Mouse (Mus musculus): ENCODE data around the gene Itgb8. TPM values are rescaled to one million over a fixed set of nuclear protein-coding genes. Genes with fewer than 3 reads are reported as not detected.
A peak's percentile ranks its signal among the peaks of the same experiment; 100 is the strongest.

Itgb8 gene
- total RNA-seq, 1 experiment from 2014 or later: not detected

GRCm38 (mm10) chr12:119159254-119159933, 79.2 kb downstream of the Itgb8 start:
- ATAC-seq (ENCODE audit: extremely low read depth, insufficient number of reproducible peaks, low FRiP score, poor library complexity, severe bottlenecking): no peak

- ATAC-seq (ENCODE audit: extremely low read depth, insufficient number of reproducible peaks, low FRiP score, poor library complexity, severe bottlenecking): no peak
These were observed 80.9 kb downstream of the Itgb8 start for GRCm38 (mm10) chr12:119157686-119158085.

GRCm38 (mm10) chr12:119157068-119157467, 81.5 kb downstream of the Itgb8 start:
- ATAC-seq (ENCODE audit: extremely low read depth, insufficient number of reproducible peaks, low FRiP score, poor library complexity, severe bottlenecking): peak; percentile 97

- ATAC-seq (ENCODE audit: extremely low read depth, insufficient number of reproducible peaks, low FRiP score, poor library complexity, severe bottlenecking): no peak
These were observed 83.0 kb downstream of the Itgb8 start for GRCm38 (mm10) chr12:119155566-119155965.

GRCm38 (mm10) chr12:119150956-119151355, 87.6 kb downstream of the Itgb8 start:
- ATAC-seq (ENCODE audit: extremely low read depth, insufficient number of reproducible peaks, low FRiP score, poor library complexity, severe bottlenecking): no peak

- ATAC-seq (ENCODE audit: extremely low read depth, insufficient number of reproducible peaks, low FRiP score, poor library complexity, severe bottlenecking): no peak
These were observed 90.8 kb downstream of the Itgb8 start for GRCm38 (mm10) chr12:119147753-119148152.

GRCm38 (mm10) chr12:119146031-119146430, 92.6 kb downstream of the Itgb8 start:
- no peak for ATAC-seq (ENCODE audit: extremely low read depth, insufficient number of reproducible peaks, low FRiP score, poor library complexity, severe bottlenecking)

- ATAC-seq (ENCODE audit: extremely low read depth, insufficient number of reproducible peaks, low FRiP score, poor library complexity, severe bottlenecking): no peak
These were observed 100.7 kb downstream of the Itgb8 start for GRCm38 (mm10) chr12:119137946-119138345.

- ATAC-seq (ENCODE audit: extremely low read depth, insufficient number of reproducible peaks, low FRiP score, poor library complexity, severe bottlenecking): peak; percentile 90
These were observed 125.0 kb downstream of the Itgb8 start for GRCm38 (mm10) chr12:119113522-119114135.

- no peak for ATAC-seq (ENCODE audit: extremely low read depth, insufficient number of reproducible peaks, low FRiP score, poor library complexity, severe bottlenecking)
These were observed 128.5 kb downstream of the Itgb8 start for GRCm38 (mm10) chr12:119110091-119110490.

Other genes starting within 250 kb of the Itgb8 start
- gene Macc1, start 75.5 kb upstream of the Itgb8 start, total RNA-seq (2017): not detected in 2 replicates